In genomic region chr17:35696691-35697090, GRCm38 (mm10) we compare ENCODE assay signal across 12 mouse cellular contexts. TPM values are rescaled to one million over a fixed set of nuclear protein-coding genes. Genes with fewer than 3 reads are reported as not detected.
DNase-seq lines count a peak whose midpoint lies in the region; ATAC-seq and TF ChIP-seq lines count a peak whose summit lies in the region.
"Had no signal": no experiment of that assay in that cellular context is flagged by ENCODE, and none has a peak within 500 bp of the region (broad histone marks: within the 10 kb centered on the region; RNA-seq: fewer than 3 reads in every experiment).

No protein-coding gene starts in this region.

- H3K4me3 ChIP-seq in lung, embryonic 16.5 days (ENCODE audit: low read length): 0 out of 2 replicates have a peak overlapping the region, but pooled peaks have one; percentile 9
- H3K4me3 ChIP-seq in limb, embryonic 14.5 days (replicated peaks; ENCODE audit: low read length): no peak overlapping the region
- H3K4me3 ChIP-seq in liver, postnatal 0 days (ENCODE audit: low read depth, low read length): no peak overlapping the region

- DNase-seq in cerebellum, adult 9-11 months: peak; percentile 25
- no peak for DNase-seq in cerebellum, postnatal 36 days
- DNase-seq in lung, postnatal 10 days: no peak
- DNase-seq in limb, embryonic 14.5 days (ENCODE audit: low spot score): no peak
- no peak for DNase-seq in urinary bladder, adult 2 months (ENCODE audit: low spot score)
- DNase-seq in adrenal gland, postnatal 14 days: no peak
- no peak for DNase-seq in liver, postnatal 0 days
- DNase-seq: cerebellum, postnatal 25 days had no signal

- peak overlapping the region; percentile 75; the same call in 1 of the 2 replicates for H3K27ac ChIP-seq in lung, embryonic 16.5 days (ENCODE audit: low read length)
- H3K27ac ChIP-seq in limb, embryonic 14.5 days (replicated peaks; ENCODE audit: low read depth, low read length): no peak overlapping the region
- no peak overlapping the region for H3K27ac ChIP-seq in liver, postnatal 0 days (ENCODE audit: low read depth)

- TF ChIP-seq EP300 in liver, postnatal 0 days (IDR thresholded peaks at IDR 0.05; ENCODE audit: low read depth): no peak

- 15% methylated on average over 6 of the region's 6 CpGs for WGBS in lung, embryonic 16.5 days
- WGBS in limb, embryonic 14.5 days: 57% methylated on average over 6 of the region's 6 CpGs
- 51% methylated on average over 6 of the region's 6 CpGs for WGBS in liver, postnatal 0 days (ENCODE audit: insufficient replicate concordance)

- no peak overlapping the region for H3K9ac ChIP-seq in lung, embryonic 16.5 days (ENCODE audit: low read length)
- H3K9ac ChIP-seq in limb, embryonic 14.5 days (ENCODE audit: low read depth, low read length, severe bottlenecking): no peak overlapping the region
- H3K9ac ChIP-seq in liver, postnatal 0 days (replicated peaks): no peak overlapping the region

- no peaks in the 10 kb centered on the region for H3K27me3 ChIP-seq in lung, embryonic 16.5 days (ENCODE audit: control insufficient read depth, insufficient read depth, low read depth, low read length)
- H3K27me3 ChIP-seq in limb, embryonic 14.5 days (ENCODE audit: control insufficient read depth, insufficient read depth, low read length): no peaks in the 10 kb centered on the region
- peaks cover 42% of the 10 kb centered on the region for H3K27me3 ChIP-seq in liver, postnatal 0 days (ENCODE audit: insufficient read depth, low read length)

- H3K4me1 ChIP-seq in lung, embryonic 16.5 days (replicated peaks; ENCODE audit: control insufficient read depth, insufficient read depth, low read length): peaks cover 30% of the 10 kb centered on the region
- H3K4me1 ChIP-seq in limb, embryonic 14.5 days (ENCODE audit: control insufficient read depth, insufficient read depth, low read length): peaks cover 28% of the 10 kb centered on the region
- peaks cover 5% of the 10 kb centered on the region; the same call in 1 of the 2 replicates for H3K4me1 ChIP-seq in liver, postnatal 0 days (ENCODE audit: insufficient read depth)

- H3K4me2 ChIP-seq in lung, embryonic 16.5 days (ENCODE audit: low read depth, low read length): peak overlapping the region; percentile 57
- peak overlapping the region; percentile 43; the same call in 1 of the 2 replicates for H3K4me2 ChIP-seq in limb, embryonic 14.5 days (replicated peaks; ENCODE audit: low read depth, low read length, severe bottlenecking)
- no peak overlapping the region for H3K4me2 ChIP-seq in liver, postnatal 0 days (ENCODE audit: low read depth, low read length)

- TF ChIP-seq CTCF in liver, postnatal 0 days (IDR thresholded peaks at IDR 0.05; ENCODE audit: low read depth): no peak

- no peak for ATAC-seq in lung, embryonic 16.5 days (ENCODE audit: low read depth)
- ATAC-seq in limb, embryonic 14.5 days (ENCODE audit: low FRiP score, low read depth): no peak
- no peak for ATAC-seq in liver, postnatal 0 days

- H3K36me3 ChIP-seq in lung, embryonic 16.5 days (ENCODE audit: control insufficient read depth, insufficient read depth, low read length): peaks cover 17% of the 10 kb centered on the region
- peaks cover 29% of the 10 kb centered on the region for H3K36me3 ChIP-seq in limb, embryonic 14.5 days (ENCODE audit: control insufficient read depth, insufficient read depth, low read length)
- no peaks in the 10 kb centered on the region for H3K36me3 ChIP-seq in liver, postnatal 0 days (replicated peaks; ENCODE audit: insufficient read depth, low read length)

- TF ChIP-seq POLR2A in limb, embryonic 14.5 days (IDR thresholded peaks at IDR 0.05; ENCODE audit: borderline replicate concordance, extremely low read depth, insufficient read depth, insufficient read length): no peak

- H3K9me3 ChIP-seq in lung, embryonic 16.5 days (ENCODE audit: control insufficient read depth, low read length): peaks cover 3% of the 10 kb centered on the region
- 0 out of 2 replicates have a peak, but pooled peaks cover 4% of the 10 kb centered on the region for H3K9me3 ChIP-seq in limb, embryonic 14.5 days (ENCODE audit: control insufficient read depth, low read length)
- no peaks in the 10 kb centered on the region for H3K9me3 ChIP-seq in liver, postnatal 0 days (ENCODE audit: low read length)

RNA-seq across cellular contexts. Expression of gene Ddr1, which starts 7.7 kb away (rescaled TPM):
- 50.5 and 51.3 TPM in 2 replicates for polyA plus RNA-seq in lung, embryonic 16.5 days (2015; fragmentation: Nextera tagmentation; extraction: Ambion mirVana)
- 49.4 and 60.1 TPM in 2 replicates for polyA plus RNA-seq in limb, embryonic 14.5 days (2012; rRNA removed)
- polyA plus RNA-seq in limb, embryonic 14.5 days (2014; fragmentation: Nextera tagmentation; extraction: Ambion mirVana): 56.7 and 58.2 TPM in 2 replicates
- polyA plus RNA-seq in urinary bladder, adult 2 months (2012; rRNA removed): 20.2 and 28.6 TPM in 2 replicates
- total RNA-seq in adrenal gland, postnatal 14 days (2021): 36.3 and 36.4 TPM in 2 replicates
- polyA plus RNA-seq in liver, postnatal 0 days (2015; fragmentation: Nextera tagmentation; extraction: Ambion mirVana): 2.2 and 2.3 TPM in 2 replicates
- total RNA-seq: hematopoietic stem cell, adult 5-6 weeks had no signal

RNA-seq across cellular contexts. Expression of gene Gtf2h4, which starts 23.2 kb away (rescaled TPM):
- polyA plus RNA-seq in lung, embryonic 16.5 days (2015; fragmentation: Nextera tagmentation; extraction: Ambion mirVana): 47.5 and 48.0 TPM in 2 replicates
- 43.0 and 52.0 TPM in 2 replicates for polyA plus RNA-seq in limb, embryonic 14.5 days (2012; rRNA removed)
- polyA plus RNA-seq in limb, embryonic 14.5 days (2014; fragmentation: Nextera tagmentation; extraction: Ambion mirVana): 40.7 and 44.9 TPM in 2 replicates
- 19.8 and 22.4 TPM in 2 replicates for polyA plus RNA-seq in urinary bladder, adult 2 months (2012; rRNA removed)
- 24.3 and 24.7 TPM in 2 replicates for total RNA-seq in adrenal gland, postnatal 14 days (2021)
- polyA plus RNA-seq in liver, postnatal 0 days (2015; fragmentation: Nextera tagmentation; extraction: Ambion mirVana): 14.1 and 15.2 TPM in 2 replicates

RNA-seq across cellular contexts. Expression of gene Vars2, which starts 29.3 kb away (rescaled TPM):
- polyA plus RNA-seq in lung, embryonic 16.5 days (2015; fragmentation: Nextera tagmentation; extraction: Ambion mirVana): 22.8 and 25.4 TPM in 2 replicates
- 35.4 and 47.8 TPM in 2 replicates for polyA plus RNA-seq in limb, embryonic 14.5 days (2012; rRNA removed)
- 14.8 and 18.7 TPM in 2 replicates for polyA plus RNA-seq in limb, embryonic 14.5 days (2014; fragmentation: Nextera tagmentation; extraction: Ambion mirVana)
- 21.3 and 21.8 TPM in 2 replicates for polyA plus RNA-seq in urinary bladder, adult 2 months (2012; rRNA removed)
- 49.6 and 52.0 TPM in 2 replicates for total RNA-seq in adrenal gland, postnatal 14 days (2021)
- 4.6 and 5.0 TPM in 2 replicates for polyA plus RNA-seq in liver, postnatal 0 days (2015; fragmentation: Nextera tagmentation; extraction: Ambion mirVana)

RNA-seq across cellular contexts. Expression of gene Mucl3, which starts 53.2 kb away (rescaled TPM):
- polyA plus RNA-seq in lung, embryonic 16.5 days (2015; fragmentation: Nextera tagmentation; extraction: Ambion mirVana): 1.7 and 1.9 TPM in 2 replicates
- 0.13 and 0.30 TPM in 2 replicates for polyA plus RNA-seq in limb, embryonic 14.5 days (2012; rRNA removed)
- 0.22 TPM in 1 of 2 replicates, not detected in the other for polyA plus RNA-seq in limb, embryonic 14.5 days (2014; fragmentation: Nextera tagmentation; extraction: Ambion mirVana)
- polyA plus RNA-seq in urinary bladder, adult 2 months (2012; rRNA removed): 0.04 and 0.07 TPM in 2 replicates
- not detected in 2 replicates for total RNA-seq in adrenal gland, postnatal 14 days (2021)
- not detected in 2 replicates for polyA plus RNA-seq in liver, postnatal 0 days (2015; fragmentation: Nextera tagmentation; extraction: Ambion mirVana)
- total RNA-seq: hematopoietic stem cell, adult 5-6 weeks; left cerebral cortex, postnatal 36 days; monocyte, adult 5-6 weeks had no signal
